Mouse (Mus musculus): ENCODE data around the gene Exoc3l2. TPM values are rescaled to one million over a fixed set of nuclear protein-coding genes. Genes with fewer than 3 reads are reported as not detected.

The Exoc3l2 gene
- 1.2 and 1.7 TPM in 2 replicates for polyA plus RNA-seq (2014; fragmentation: Nextera tagmentation; extraction: Ambion mirVana)

- Histone ChIP-seq H3K9me3 (replicated peaks; ENCODE audit: control insufficient read depth, low read length) (no peaks in the 10 kb centered on the region), H3K27ac (replicated peaks; ENCODE audit: low read depth, low read length) (no peak within 1 kb of the TSS), H3K27me3 (ENCODE audit: control insufficient read depth, insufficient read depth, low read length) (0 out of 2 replicates have a peak, but pooled peaks cover 2% of the 10 kb centered on the region), H3K4me1 (ENCODE audit: control insufficient read depth, insufficient read depth, low read length) (peaks cover 9% of the 10 kb centered on the region), H3K36me3 (replicated peaks; ENCODE audit: control insufficient read depth, insufficient read depth, low read depth, low read length) (no peaks in the 10 kb centered on the region), H3K4me3 (ENCODE audit: low read depth, low read length) (no peak within 1 kb of the TSS), H3K9ac (replicated peaks; ENCODE audit: low read length) (no peak within 1 kb of the TSS), H3K4me2 (ENCODE audit: low read depth, low read length) (no peak within 1 kb of the TSS)
- no peak for DNase-seq (ENCODE audit: low spot score)
- WGBS, result 18% methylated on average over 6 of the region's 6 CpGs
- ATAC-seq (replicated peaks; ENCODE audit: insufficient number of reproducible peaks, low FRiP score, low TSS enrichment, low read depth), result no peak
These were observed at the start of gene Exoc3l2 for GRCm38 (mm10) chr7:19462884-19463381. Gene Exoc3l2, plus strand, starts transcription at chr7:19463331.

- no peak for DNase-seq (ENCODE audit: low spot score)
- no peak overlapping the region for H3K4me2 ChIP-seq (ENCODE audit: low read depth, low read length)
- no peaks in the 10 kb centered on the region for H3K9me3 ChIP-seq (replicated peaks; ENCODE audit: control insufficient read depth, low read length)
- ATAC-seq (replicated peaks; ENCODE audit: insufficient number of reproducible peaks, low FRiP score, low TSS enrichment, low read depth), result no peak
- no peak overlapping the region for H3K9ac ChIP-seq (replicated peaks; ENCODE audit: low read length)
- no peak overlapping the region for H3K27ac ChIP-seq (replicated peaks; ENCODE audit: low read depth, low read length)
- no peak overlapping the region for H3K4me3 ChIP-seq (ENCODE audit: low read depth, low read length)
- WGBS, result 90% methylated on average over 3 of the region's 3 CpGs
- H3K4me1 ChIP-seq (ENCODE audit: control insufficient read depth, insufficient read depth, low read length), result no peaks in the 10 kb centered on the region
- H3K27me3 ChIP-seq (ENCODE audit: control insufficient read depth, insufficient read depth, low read length), result no peaks in the 10 kb centered on the region; the same call in 1 of the 2 replicates
- no peaks in the 10 kb centered on the region for H3K36me3 ChIP-seq (replicated peaks; ENCODE audit: control insufficient read depth, insufficient read depth, low read depth, low read length)
These were observed 49.6 kb upstream of the Exoc3l2 start for GRCm38 (mm10) chr7:19413525-19413924.

DNA sequence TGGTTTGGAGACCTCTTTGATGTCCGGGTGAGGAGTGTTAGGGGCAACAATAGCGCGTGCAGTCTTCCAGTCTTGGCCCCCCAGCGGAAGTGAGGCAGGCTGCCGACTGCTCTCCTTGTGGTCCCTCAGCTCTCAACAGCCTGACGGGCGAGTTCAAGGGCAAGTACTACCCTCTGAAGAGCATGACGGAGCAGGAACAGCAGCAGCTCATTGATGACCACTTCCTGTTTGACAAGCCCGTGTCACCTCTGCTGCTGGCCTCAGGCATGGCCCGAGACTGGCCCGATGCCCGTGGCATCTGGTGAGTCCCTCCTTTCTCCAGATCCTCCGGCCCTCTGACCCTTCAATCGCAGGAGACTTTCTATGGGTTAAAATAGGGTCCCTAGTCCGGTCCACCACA is 46.5 kb upstream of the Exoc3l2 start:
- H3K27ac ChIP-seq (replicated peaks; ENCODE audit: low read depth, low read length), result no peak overlapping the region
- H3K36me3 ChIP-seq (replicated peaks; ENCODE audit: control insufficient read depth, insufficient read depth, low read depth, low read length), result no peaks in the 10 kb centered on the region
- H3K4me2 ChIP-seq (ENCODE audit: low read depth, low read length), result no peak overlapping the region
- WGBS, result 72% methylated on average over 15 of the region's 15 CpGs
- H3K9me3 ChIP-seq (replicated peaks; ENCODE audit: control insufficient read depth, low read length), result no peaks in the 10 kb centered on the region
- no peak overlapping the region for H3K9ac ChIP-seq (replicated peaks; ENCODE audit: low read length)
- H3K4me1 ChIP-seq (ENCODE audit: control insufficient read depth, insufficient read depth, low read length), result no peaks in the 10 kb centered on the region; the same call in 1 of the 2 replicates
- DNase-seq (ENCODE audit: low spot score) (no peak), ATAC-seq (replicated peaks; ENCODE audit: insufficient number of reproducible peaks, low FRiP score, low TSS enrichment, low read depth) (no peak)
- H3K4me3 ChIP-seq (ENCODE audit: low read depth, low read length), result no peak overlapping the region
- H3K27me3 ChIP-seq (ENCODE audit: control insufficient read depth, insufficient read depth, low read length), result peaks cover 24% of the 10 kb centered on the region

GRCm38 (mm10) chr7:19420121-19420520 is 43.0 kb upstream of the Exoc3l2 start:
- H3K4me3 ChIP-seq (ENCODE audit: low read depth, low read length), result no peak overlapping the region
- no peaks in the 10 kb centered on the region for H3K36me3 ChIP-seq (replicated peaks; ENCODE audit: control insufficient read depth, insufficient read depth, low read depth, low read length)
- ATAC-seq (replicated peaks; ENCODE audit: insufficient number of reproducible peaks, low FRiP score, low TSS enrichment, low read depth) (no peak), DNase-seq (ENCODE audit: low spot score) (no peak)
- H3K27me3 ChIP-seq (ENCODE audit: control insufficient read depth, insufficient read depth, low read length), result peaks cover 25% of the 10 kb centered on the region
- no peak overlapping the region for H3K4me2 ChIP-seq (ENCODE audit: low read depth, low read length)
- H3K27ac ChIP-seq (replicated peaks; ENCODE audit: low read depth, low read length), result no peak overlapping the region
- no peaks in the 10 kb centered on the region for H3K9me3 ChIP-seq (replicated peaks; ENCODE audit: control insufficient read depth, low read length)
- H3K4me1 ChIP-seq (ENCODE audit: control insufficient read depth, insufficient read depth, low read length), result no peaks in the 10 kb centered on the region; the same call in 1 of the 2 replicates
- no peak overlapping the region for H3K9ac ChIP-seq (replicated peaks; ENCODE audit: low read length)
- WGBS, result 6% methylated on average over 28 of the region's 28 CpGs

- peak overlapping the region; percentile 54 for H3K4me2 ChIP-seq (ENCODE audit: low read depth, low read length)
- H3K27me3 ChIP-seq (ENCODE audit: control insufficient read depth, insufficient read depth, low read length), result peaks cover 25% of the 10 kb centered on the region
- 11% methylated on average over 43 of the region's 43 CpGs for WGBS
- H3K4me1 ChIP-seq (ENCODE audit: control insufficient read depth, insufficient read depth, low read length), result no peaks in the 10 kb centered on the region; the same call in 1 of the 2 replicates
- H3K9me3 ChIP-seq (replicated peaks; ENCODE audit: control insufficient read depth, low read length), result no peaks in the 10 kb centered on the region
- peak; percentile 91 for DNase-seq (ENCODE audit: low spot score)
- H3K27ac ChIP-seq (replicated peaks; ENCODE audit: low read depth, low read length), result no peak overlapping the region
- H3K9ac ChIP-seq (replicated peaks; ENCODE audit: low read length), result no peak overlapping the region
- H3K4me3 ChIP-seq (ENCODE audit: low read depth, low read length), result peak overlapping the region; percentile 29
- no peaks in the 10 kb centered on the region; the same call in 1 of the 2 replicates for H3K36me3 ChIP-seq (replicated peaks; ENCODE audit: control insufficient read depth, insufficient read depth, low read depth, low read length)
- ATAC-seq (replicated peaks; ENCODE audit: insufficient number of reproducible peaks, low FRiP score, low TSS enrichment, low read depth), result peak; percentile 91
These were observed 42.1 kb upstream of the Exoc3l2 start for GRCm38 (mm10) chr7:19420821-19421636.

DNA sequence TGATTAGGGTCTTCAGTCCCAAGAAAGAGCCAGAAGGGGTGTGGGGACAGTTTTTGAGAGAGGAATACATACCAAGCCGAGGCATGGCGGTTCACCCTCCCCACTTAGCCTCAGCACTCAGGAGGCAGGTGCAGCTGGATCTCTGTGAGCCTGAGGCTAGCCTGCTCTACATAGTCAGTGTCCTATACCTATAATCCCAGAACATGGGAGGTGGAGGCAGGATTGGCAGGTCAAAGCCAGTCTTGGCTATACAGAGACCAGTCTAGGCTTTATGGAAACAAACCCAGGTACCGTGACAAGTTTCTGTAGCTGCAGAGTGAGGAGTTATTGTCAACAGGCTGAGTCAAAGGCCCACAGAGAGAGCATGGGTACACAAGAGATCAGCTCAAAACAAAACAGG is 40.0 kb upstream of the Exoc3l2 start:
- ATAC-seq (replicated peaks; ENCODE audit: insufficient number of reproducible peaks, low FRiP score, low TSS enrichment, low read depth) (no peak), DNase-seq (ENCODE audit: low spot score) (no peak)
- Histone ChIP-seq H3K4me2 (ENCODE audit: low read depth, low read length) (no peak overlapping the region), H3K4me1 (ENCODE audit: control insufficient read depth, insufficient read depth, low read length) (no peaks in the 10 kb centered on the region; the same call in 1 of the 2 replicates), H3K27ac (replicated peaks; ENCODE audit: low read depth, low read length) (no peak overlapping the region), H3K27me3 (ENCODE audit: control insufficient read depth, insufficient read depth, low read length) (peaks cover 25% of the 10 kb centered on the region), H3K9ac (replicated peaks; ENCODE audit: low read length) (no peak overlapping the region), H3K9me3 (replicated peaks; ENCODE audit: control insufficient read depth, low read length) (no peaks in the 10 kb centered on the region), H3K4me3 (ENCODE audit: low read depth, low read length) (no peak overlapping the region), H3K36me3 (replicated peaks; ENCODE audit: control insufficient read depth, insufficient read depth, low read depth, low read length) (peaks cover 8% of the 10 kb centered on the region)
- WGBS, result 82% methylated on average over 3 of the region's 3 CpGs

DNA sequence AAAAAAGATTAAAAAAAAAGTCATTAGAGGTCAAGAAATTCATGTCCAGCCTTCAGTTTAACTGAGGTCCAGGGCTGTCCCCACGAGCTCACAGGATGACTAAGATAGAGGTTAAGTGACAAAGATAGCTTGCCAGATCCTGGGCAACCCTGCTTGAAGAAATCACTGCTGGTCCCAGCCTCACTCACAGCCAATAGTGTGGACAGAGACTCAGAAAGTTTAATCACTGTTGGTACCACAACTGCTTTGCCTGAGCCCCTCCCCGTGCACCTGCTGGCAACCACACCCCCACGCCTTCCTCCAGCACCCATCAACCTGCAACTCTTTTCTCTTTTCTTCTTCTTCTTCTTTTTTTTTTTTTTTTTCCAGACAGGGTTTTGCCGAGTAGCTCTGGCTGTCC is 39.1 kb upstream of the Exoc3l2 start:
- Histone ChIP-seq H3K9me3 (replicated peaks; ENCODE audit: control insufficient read depth, low read length) (no peaks in the 10 kb centered on the region), H3K4me3 (ENCODE audit: low read depth, low read length) (no peak overlapping the region), H3K27ac (replicated peaks; ENCODE audit: low read depth, low read length) (no peak overlapping the region), H3K4me2 (ENCODE audit: low read depth, low read length) (no peak overlapping the region), H3K4me1 (ENCODE audit: control insufficient read depth, insufficient read depth, low read length) (no peaks in the 10 kb centered on the region; the same call in 1 of the 2 replicates), H3K27me3 (ENCODE audit: control insufficient read depth, insufficient read depth, low read length) (peaks cover 21% of the 10 kb centered on the region), H3K9ac (replicated peaks; ENCODE audit: low read length) (no peak overlapping the region), H3K36me3 (replicated peaks; ENCODE audit: control insufficient read depth, insufficient read depth, low read depth, low read length) (peaks cover 15% of the 10 kb centered on the region)
- ATAC-seq (replicated peaks; ENCODE audit: insufficient number of reproducible peaks, low FRiP score, low TSS enrichment, low read depth) (no peak), DNase-seq (ENCODE audit: low spot score) (no peak)
- whole genome bisulfite sequencing, result 71% methylated on average over 4 of the region's 4 CpGs

GRCm38 (mm10) chr7:19426349-19426748 is 36.8 kb upstream of the Exoc3l2 start:
- Histone ChIP-seq H3K27me3 (ENCODE audit: control insufficient read depth, insufficient read depth, low read length) (peaks cover 3% of the 10 kb centered on the region; the same call in 1 of the 2 replicates), H3K27ac (replicated peaks; ENCODE audit: low read depth, low read length) (no peak overlapping the region), H3K9ac (replicated peaks; ENCODE audit: low read length) (no peak overlapping the region), H3K4me2 (ENCODE audit: low read depth, low read length) (no peak overlapping the region), H3K36me3 (replicated peaks; ENCODE audit: control insufficient read depth, insufficient read depth, low read depth, low read length) (peaks cover 26% of the 10 kb centered on the region), H3K4me1 (ENCODE audit: control insufficient read depth, insufficient read depth, low read length) (no peaks in the 10 kb centered on the region), H3K9me3 (replicated peaks; ENCODE audit: control insufficient read depth, low read length) (no peaks in the 10 kb centered on the region), H3K4me3 (ENCODE audit: low read depth, low read length) (no peak overlapping the region)
- WGBS, result 73% methylated on average over 6 of the region's 6 CpGs
- DNase-seq (ENCODE audit: low spot score) (no peak), ATAC-seq (replicated peaks; ENCODE audit: insufficient number of reproducible peaks, low FRiP score, low TSS enrichment, low read depth) (no peak)

Data from embryonic facial prominence, embryonic 11.5 days (tissue).